ENCODE assay signal across 11 mouse cellular contexts in the genomic region with DNA sequence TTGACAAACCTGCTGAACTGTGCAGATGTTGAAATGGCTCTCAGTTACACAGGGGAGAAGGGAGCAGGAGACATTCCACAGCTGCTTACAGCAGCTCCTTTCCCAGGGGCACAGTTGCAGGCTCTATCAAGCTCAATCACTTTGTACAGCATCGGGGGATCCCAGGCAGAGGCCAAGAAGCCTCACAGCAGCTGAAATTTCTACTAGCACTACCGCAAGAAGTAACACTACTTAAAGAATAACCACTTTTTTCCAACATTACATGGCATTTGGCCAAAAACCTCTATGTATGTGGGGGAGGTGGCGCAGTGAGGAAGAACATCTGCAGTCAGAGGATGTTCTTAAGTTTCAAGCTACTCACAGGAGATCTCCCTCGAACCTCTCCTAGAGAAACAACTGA.
DNase-seq lines count a peak whose midpoint lies in the region; ATAC-seq and TF ChIP-seq lines count a peak whose summit lies in the region.
"Had no signal": no experiment of that assay in that cellular context is flagged by ENCODE, and none has a peak within 500 bp of the region (broad histone marks: within the 10 kb centered on the region; RNA-seq: fewer than 3 reads in every experiment).

No protein-coding gene starts in this region.

- H3K9me3 ChIP-seq in limb, embryonic 12.5 days = no peaks in the 10 kb centered on the region
- no peaks in the 10 kb centered on the region for H3K9me3 ChIP-seq in limb, embryonic 10.5 days (replicated peaks)
- H3K9me3 ChIP-seq: liver, embryonic 13.5 days had no signal

- H3K36me3 ChIP-seq in limb, embryonic 12.5 days = no peaks in the 10 kb centered on the region
- no peaks in the 10 kb centered on the region for H3K36me3 ChIP-seq in limb, embryonic 10.5 days

- 0 out of 2 replicates have a peak, but pooled peaks have one; percentile 52 for ATAC-seq in limb, embryonic 12.5 days (ENCODE audit: insufficient number of reproducible peaks, insufficient read depth, low FRiP score, low TSS enrichment, low read depth)

- no peak overlapping the region for H3K4me3 ChIP-seq in limb, embryonic 12.5 days (replicated peaks)
- H3K4me3 ChIP-seq in limb, embryonic 10.5 days = no peak overlapping the region
- no peak overlapping the region for H3K4me3 ChIP-seq in embryonic fibroblast, embryonic 13.5 days (ENCODE audit: insufficient read depth, low read length)
- H3K4me3 ChIP-seq: liver, embryonic 13.5 days had no signal

- no peak for TF ChIP-seq CTCF in embryonic fibroblast, embryonic 13.5 days (IDR thresholded peaks at IDR 0.05; ENCODE audit: borderline replicate concordance, insufficient read depth, low read length)

- 51% methylated on average over 4 of the region's 4 CpGs for WGBS in limb, embryonic 12.5 days
- 74% methylated on average over 4 of the region's 4 CpGs for WGBS in limb, embryonic 10.5 days

- H3K27me3 ChIP-seq in limb, embryonic 12.5 days = no peaks in the 10 kb centered on the region
- H3K27me3 ChIP-seq in limb, embryonic 10.5 days (ENCODE audit: low read depth, poor library complexity, severe bottlenecking) = no peaks in the 10 kb centered on the region
- H3K27me3 ChIP-seq: liver, embryonic 13.5 days had no signal

- peak; percentile 22 for DNase-seq in embryo, embryonic 11.5 days (ENCODE audit: low read depth, low spot score)
- no peak for DNase-seq in embryo, embryonic 10.5 days (ENCODE audit: low spot score)
- no peak for DNase-seq in limb, embryonic 10.5 days (ENCODE audit: low spot score)
- peak; percentile 16 for DNase-seq in lung, postnatal 10 days
- DNase-seq in cerebellum, adult 18-20 months = no peak
- no peak for DNase-seq in frontal cortex, postnatal 14 days (ENCODE audit: low spot score in 2 of 2)
- DNase-seq: layer of hippocampus, adult 9-11 months; liver, embryonic 13.5 days; retina, postnatal 1 day had no signal

- no peak overlapping the region for H3K4me2 ChIP-seq in limb, embryonic 12.5 days
- H3K4me2 ChIP-seq: liver, embryonic 13.5 days had no signal

- no peak overlapping the region for H3K9ac ChIP-seq in limb, embryonic 12.5 days (replicated peaks)
- H3K9ac ChIP-seq: liver, embryonic 13.5 days had no signal

- TF ChIP-seq POLR2A in embryonic fibroblast, embryonic 13.5 days (IDR thresholded peaks at IDR 0.05; ENCODE audit: low read depth, low read length) = no peak

- H3K27ac ChIP-seq in limb, embryonic 12.5 days = peak overlapping the region; percentile 60
- H3K27ac ChIP-seq in limb, embryonic 10.5 days = no peak overlapping the region
- peak overlapping the region; percentile 28; the same call in 1 of the 2 replicates for H3K27ac ChIP-seq in embryonic fibroblast, embryonic 13.5 days (ENCODE audit: insufficient read depth, low read length)
- H3K27ac ChIP-seq: liver, embryonic 13.5 days had no signal

- peaks cover 11% of the 10 kb centered on the region for H3K4me1 ChIP-seq in limb, embryonic 12.5 days (replicated peaks)
- H3K4me1 ChIP-seq in limb, embryonic 10.5 days = peaks cover 9% of the 10 kb centered on the region; the same call in 1 of the 2 replicates
- H3K4me1 ChIP-seq in embryonic fibroblast, embryonic 13.5 days (ENCODE audit: control insufficient read depth, insufficient read depth, low read length) = peaks cover 2% of the 10 kb centered on the region; the same call in 1 of the 2 replicates
- H3K4me1 ChIP-seq: liver, embryonic 13.5 days had no signal

Comparison
In these comparisons a context has a peak if more than half of its experiments do, and no peak if none do; other contexts are left out.
1. DNase-seq: peak in embryo, embryonic 11.5 days (single experiment) and lung, postnatal 10 days (single experiment); none in embryo, embryonic 10.5 days (single experiment), limb, embryonic 10.5 days (single experiment), cerebellum, adult 18-20 months (0 of 2) and frontal cortex, postnatal 14 days (0 of 2).